Mouse (Mus musculus) stomach, postnatal 0 days (tissue): ENCODE measurements around the gene Bsg.

Experiments used
- CTCF ChIP-seq: IDR thresholded peaks from 2 replicates; pipeline ENCODE4 v1.5.1; 2016; ENCODE audit warnings: antibody characterized with exemption, low read depth, mild to moderate bottlenecking, moderate library complexity
- EP300 ChIP-seq: optimal IDR thresholded peaks from 2 replicates; pipeline ENCODE3; 2016; ENCODE audit warnings: antibody characterized with exemption

DNA sequence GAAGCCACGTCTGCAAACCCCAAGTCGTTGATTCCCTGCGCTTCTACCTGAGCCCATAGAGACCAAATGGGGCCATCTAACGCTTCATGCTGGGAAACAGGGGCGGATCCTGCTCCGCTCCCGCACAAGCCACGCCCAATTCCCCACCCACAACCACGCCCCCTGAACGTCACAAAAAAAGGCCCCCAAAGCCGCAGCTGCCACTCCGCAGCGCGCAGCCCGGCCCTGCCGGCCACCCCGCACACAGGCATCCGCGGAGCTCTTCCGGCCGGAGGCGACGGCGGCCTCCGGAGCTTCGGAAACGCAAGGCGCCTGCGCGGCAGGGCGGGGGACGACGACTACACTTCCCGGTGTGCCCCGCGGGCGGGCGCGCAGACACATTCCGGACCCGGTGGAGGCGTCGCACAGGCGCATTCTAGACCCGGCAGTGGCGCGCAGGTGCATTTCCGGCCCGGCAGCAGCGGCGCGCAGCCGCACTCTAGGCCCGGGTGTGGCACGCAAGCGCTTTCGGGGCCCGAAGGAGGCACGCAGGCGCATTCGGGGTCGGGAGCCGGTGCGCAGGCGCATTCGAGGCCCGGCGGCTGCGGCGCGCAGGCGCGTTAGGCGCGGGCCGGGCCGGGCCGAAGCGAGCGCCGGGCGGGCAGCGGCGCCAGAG lies 22.6 kb upstream of the Bsg start, which contains the start of gene Cdc34:
- TF ChIP-seq CTCF = peak; percentile 55
- TF ChIP-seq EP300 = no peak
